Mouse (Mus musculus) retina, postnatal 1 day (tissue): ENCODE measurements at regions not wholly inside any gene's neighbourhood (a gene's known extent, or its start where the extent isn't known, plus 50 kb on each side); places are given as distances from the start of the nearest gene placed in this dataset.

ENCODE experiments used
- DNase-seq: peaks from one replicate; pipeline ENCODE4 v3.0.0-alpha.2; 2012

GRCm38 (mm10) chr6:67186537-67187274, 51.3 kb upstream of the Serbp1 start:
- DNase-seq: no peak

GRCm38 (mm10) chr6:67184662-67185061, 53.3 kb upstream of the Serbp1 start:
- DNase-seq: no peak

DNA sequence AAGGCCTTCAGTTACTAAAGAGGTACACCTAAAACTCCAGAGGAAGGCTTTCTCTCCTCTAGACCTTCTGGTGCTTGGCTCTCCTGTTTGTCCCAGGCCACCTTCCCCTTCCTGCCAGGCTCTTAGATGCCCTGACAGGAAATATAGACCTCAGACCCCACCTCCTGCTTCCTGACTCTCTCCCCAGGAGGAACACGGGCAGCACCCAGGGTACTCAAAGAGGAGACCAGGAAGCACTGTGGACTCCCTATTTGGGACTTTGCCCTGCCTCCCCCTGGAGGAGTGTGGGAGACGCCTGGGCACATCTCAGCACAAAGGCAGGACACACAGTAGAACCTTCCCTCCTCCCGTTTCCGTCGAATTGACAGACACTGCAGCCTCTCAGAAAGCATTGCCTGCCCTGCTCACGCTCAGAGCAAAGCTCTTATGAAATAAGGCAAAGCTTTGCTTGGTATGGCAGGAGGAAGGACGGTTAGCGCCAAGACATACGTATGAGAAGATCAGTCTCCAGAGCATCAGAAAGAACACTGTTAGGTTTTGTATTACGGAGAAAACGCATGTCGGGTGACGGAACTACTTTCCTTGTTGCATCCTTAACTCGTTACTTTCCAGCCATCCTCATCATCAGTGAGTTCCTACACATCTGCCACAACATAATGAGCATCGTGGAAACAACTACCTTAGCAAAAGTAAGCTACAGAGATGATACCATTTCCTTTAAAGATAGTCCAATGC, 54.3 kb upstream of the Serbp1 start:
- DNase-seq: no peak

- DNase-seq: no peak
Measured at GRCm38 (mm10) chr6:67182453-67182852, 55.5 kb upstream of the Serbp1 start.

DNA sequence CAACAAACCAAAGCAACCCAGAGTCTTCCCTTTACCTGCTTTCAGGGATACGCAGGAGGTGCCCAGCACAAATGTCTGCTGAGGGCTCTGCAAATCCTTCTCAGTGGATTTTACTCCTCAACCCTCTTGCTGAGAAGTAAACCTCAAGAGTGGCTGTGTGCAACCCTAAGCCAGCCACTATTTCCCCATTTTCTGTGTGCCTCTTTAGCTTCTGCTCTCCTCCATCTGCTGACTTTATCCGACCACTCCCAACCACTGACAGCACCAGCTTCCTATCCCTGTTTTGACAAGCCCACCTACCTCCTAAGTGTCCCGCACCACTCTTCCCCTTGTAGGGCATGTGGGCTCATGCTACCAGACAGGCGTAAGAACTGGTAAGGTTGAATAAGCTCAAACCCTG, 56.5 kb upstream of the Serbp1 start:
- DNase-seq: no peak

DNA sequence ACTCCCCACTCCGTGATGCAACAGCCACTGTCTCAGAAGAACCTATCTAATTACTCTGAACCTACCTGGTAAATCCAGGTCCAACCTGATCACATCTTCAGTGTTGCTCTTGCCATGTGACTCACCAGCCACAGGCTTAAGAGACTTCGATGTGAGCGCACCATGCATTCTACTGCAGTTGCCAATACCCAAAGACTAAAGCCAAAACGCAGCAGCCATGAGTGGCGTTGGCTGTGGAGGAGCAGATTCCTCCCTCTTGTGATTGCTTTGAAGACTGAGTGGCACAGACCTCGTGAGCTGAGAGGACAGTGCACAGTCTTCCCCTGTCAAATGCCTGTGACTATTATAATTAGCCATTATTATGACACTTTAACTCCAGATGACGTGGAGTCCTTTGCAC, 58.6 kb upstream of the Serbp1 start:
- DNase-seq: no peak

GRCm38 (mm10) chr6:67178531-67178930, 59.4 kb upstream of the Serbp1 start:
- DNase-seq: no peak

DNA sequence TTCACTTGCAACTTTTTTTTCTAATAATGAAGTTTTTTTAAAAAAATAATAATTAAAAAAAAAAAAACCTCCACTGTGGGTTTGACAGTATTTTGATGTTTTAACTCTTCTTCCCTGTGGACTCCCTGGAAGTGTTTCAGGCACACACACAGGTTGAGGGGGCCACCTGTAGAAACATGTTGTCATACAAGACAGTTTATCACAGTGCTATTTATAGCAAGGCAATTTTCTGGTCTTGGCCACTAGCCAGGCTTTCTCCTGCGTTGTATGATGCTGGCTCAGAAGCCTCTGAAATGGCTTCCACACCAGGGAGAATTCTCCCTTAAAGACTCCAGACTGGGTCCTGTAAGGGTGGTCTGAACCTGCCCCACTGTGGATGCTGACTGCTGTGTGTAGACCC, 59.9 kb upstream of the Serbp1 start:
- no peak for DNase-seq

DNA sequence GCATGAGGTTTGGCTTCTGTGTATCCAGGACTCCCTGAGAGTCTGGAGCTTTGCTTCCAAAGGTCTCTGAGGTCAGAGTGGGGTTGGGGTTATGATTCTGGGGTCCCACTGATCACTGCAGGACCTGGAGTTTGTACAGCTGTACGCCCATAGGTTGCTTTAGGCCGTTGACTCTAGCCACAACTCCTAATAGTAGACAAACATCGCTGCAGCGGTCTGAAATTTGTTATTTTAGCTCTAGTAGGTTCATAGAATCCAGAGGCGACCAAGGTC, 67.4 kb upstream of the Serbp1 start:
- DNase-seq: no peak

DNA sequence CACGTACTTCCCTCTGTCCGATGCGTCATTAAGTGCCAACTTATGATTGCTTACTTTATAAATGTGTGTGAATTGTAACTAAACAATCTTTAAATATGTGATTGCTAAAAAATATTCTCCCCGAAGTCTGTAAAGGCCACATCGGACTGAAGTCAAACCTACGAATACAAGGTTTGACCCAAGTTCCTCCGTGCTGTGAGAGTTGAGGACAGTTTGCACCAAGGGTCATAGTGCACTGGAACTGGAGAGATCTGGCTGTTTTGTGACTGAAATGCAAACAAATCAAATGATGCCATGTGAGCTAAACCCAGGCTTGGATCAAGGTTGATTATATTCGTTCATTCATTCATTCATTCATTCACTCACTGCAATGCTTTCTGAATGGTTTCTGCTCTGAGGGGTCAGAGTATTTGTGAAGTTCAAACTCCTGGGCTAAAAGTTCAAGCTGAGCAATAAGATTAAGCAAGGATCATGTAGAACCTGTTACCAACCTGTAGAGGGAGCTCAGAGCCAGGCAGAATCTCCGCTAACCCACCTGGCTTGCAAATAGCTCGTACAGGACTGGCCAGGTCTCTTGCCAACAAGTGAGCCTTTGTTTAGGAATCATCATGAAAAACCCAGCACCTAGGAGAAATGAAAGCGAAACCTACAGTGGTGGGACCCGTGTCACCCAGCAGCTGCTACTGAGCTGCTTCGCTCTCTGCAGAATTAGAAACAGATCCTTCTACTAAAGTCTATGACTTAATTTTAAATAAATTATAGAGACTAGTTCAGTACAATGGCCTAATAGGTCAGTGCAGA, 67.9 kb upstream of the Serbp1 start:
- DNase-seq: peak; percentile 75

DNA sequence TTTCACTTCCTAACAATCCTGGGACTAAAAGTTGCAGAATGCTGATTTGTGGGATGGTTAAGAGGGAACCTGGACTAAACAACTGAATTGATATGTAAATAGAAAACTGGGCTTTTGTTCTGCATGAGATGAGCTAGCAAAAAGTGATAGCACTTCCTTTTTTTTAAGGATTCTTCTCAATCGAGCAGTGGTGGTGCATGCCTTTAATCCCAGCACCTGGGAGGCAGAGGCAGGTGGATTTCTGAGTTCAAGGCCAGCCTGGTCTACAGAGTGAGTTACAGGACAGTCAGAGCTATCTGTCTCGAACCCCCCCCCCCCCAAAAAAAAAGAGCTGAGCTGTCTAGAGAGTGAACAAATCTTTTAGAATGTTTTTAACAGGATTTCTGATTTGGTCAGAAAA, 69.2 kb upstream of the Serbp1 start:
- no peak for DNase-seq

GRCm38 (mm10) chr6:67168031-67168777, 69.8 kb upstream of the Serbp1 start:
- peak; percentile 76 for DNase-seq

DNA sequence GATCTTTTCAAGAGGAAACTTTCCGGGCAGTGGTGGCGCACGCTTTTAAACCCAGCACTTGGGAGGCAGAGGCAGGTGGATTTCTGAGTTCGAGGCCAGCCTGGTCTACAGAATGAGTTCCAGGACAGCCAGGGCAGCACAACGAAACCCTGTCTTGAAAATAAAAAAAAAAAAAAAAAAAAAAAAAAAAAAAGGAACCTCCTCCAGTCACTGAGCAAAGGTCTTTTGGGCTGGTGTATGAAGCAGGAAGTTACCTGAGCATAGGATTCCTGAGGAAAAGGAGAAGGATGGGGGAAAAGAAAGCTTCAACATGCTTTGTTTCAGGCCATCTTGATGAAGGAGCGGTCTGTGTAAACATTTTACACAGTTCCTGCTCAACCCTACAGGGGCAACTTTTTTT, 72.9 kb upstream of the Serbp1 start:
- DNase-seq: no peak

- DNase-seq: no peak
Measured at GRCm38 (mm10) chr6:67163947-67164346, 74.0 kb upstream of the Serbp1 start.

DNA sequence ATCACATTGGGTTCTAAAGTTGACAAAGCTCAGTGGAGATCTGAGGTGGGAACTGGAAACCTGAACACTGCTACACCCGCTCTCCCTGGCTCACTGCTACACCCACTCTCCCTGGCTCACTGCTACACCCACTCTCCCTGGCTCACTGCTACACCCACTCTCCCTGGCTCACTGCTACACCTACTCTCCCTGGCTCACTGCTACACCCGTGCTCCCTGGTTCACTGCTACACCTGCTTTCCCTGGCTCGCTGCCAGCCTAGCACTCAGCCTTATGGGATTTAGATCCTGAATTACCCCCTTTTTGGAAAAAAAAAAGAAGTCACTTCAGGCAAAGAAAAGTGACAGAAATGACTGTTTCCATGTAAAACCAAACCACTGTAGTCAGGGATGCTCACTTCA, 75.2 kb upstream of the Serbp1 start:
- no peak for DNase-seq

DNA sequence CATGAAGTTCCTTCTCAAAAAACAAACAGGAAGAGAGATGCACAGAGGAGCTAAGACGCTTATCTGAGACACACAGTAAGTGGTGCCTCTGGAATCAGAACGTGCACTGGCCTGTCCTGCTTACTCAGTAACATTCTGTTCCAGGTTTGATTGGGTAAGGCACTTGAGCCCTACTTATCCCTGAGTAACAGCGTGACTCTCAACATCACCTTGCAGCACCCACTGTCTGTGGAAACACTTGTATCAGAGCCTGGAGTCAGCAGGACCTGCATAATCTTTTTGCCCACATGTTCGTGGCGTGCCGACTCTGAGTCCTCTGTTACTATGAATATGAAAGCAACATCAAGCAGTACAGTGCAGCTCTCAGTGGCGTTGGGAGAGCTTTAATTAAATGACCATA, 76.4 kb upstream of the Serbp1 start:
- DNase-seq: no peak

DNA sequence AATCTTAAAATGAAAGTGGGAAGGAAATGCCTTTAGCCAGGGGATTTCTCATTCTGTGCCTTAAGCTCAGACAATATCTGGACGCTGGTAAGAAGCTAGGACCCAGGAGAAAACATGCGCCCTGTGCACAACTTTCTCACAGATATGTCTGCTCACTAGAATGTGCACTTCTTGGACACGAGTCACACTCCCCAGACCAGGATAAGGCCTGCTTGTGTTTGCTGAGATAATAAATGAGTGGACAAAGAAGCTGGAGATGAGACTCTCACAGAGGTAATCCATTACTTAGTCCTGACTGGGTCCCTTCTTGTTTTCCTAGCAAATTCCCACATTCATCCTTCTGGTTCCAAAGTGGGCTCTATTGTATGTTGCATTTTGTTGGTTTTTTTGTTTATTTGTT, 77.4 kb upstream of the Serbp1 start:
- DNase-seq: no peak

DNA sequence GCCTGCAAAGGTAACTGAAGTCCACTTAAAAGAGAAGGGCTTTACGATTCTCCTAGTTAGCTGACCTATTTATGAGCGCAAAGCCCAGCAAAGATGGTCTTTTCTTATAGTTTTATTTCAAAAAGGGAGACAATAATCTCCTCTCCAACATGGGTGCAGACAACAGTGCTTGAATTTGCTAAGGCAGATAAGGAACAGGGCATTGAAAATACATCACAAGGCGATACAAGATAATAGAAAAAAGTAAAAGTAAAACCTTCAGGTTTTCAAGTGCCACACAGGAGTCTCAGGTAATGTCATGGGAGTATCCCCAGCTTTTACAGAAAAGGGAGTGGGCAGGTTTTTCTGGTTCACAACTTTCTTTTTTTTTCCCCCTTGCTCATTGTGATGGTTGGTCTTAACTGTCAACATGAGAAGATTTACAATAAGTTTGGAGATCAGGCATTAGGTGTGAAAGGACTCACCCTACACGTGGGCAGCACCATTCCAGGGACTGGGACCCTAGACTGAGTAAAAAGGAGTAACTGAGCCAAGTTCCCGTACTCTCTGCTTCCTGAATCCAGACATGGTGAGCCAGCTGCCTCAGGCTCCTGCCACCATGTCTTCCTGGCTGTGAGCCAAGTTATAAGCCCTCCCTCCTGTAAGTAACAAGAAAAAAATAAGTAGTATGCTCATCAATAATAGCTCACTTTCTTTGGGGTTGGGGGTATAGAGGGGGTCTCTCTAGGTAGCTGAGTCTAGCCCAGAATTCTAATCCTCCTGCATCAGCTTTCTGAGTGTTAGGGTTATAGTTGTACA, 78.1 kb upstream of the Serbp1 start:
- no peak for DNase-seq

- DNase-seq: no peak
Measured at GRCm38 (mm10) chr6:67159224-67159623, 78.8 kb upstream of the Serbp1 start.

- DNase-seq: peak; percentile 96
Measured at GRCm38 (mm10) chr6:67158765-67159164, 79.2 kb upstream of the Serbp1 start.

- no peak for DNase-seq
Measured at GRCm38 (mm10) chr6:67152845-67153468, 85.0 kb upstream of the Serbp1 start.

DNA sequence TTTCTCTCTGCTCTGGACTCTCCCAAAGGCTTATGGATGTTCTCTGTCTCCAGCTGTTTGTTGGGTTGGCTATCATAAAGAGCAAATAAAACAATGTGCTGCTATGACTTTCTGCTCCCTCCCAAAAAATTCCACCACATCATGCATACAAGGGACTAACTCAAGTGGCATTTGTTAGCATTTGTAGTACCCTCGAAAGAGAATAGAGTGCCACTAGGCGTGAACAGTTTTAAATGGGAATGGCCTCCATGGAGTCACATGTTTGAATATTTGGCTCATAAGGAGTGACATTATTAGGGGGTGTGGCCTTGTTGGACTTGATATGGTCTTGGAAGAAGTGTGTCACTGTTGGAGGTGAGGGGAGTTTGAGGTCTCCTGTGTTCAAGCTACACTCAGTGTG, 86.5 kb upstream of the Serbp1 start:
- DNase-seq: no peak
